Mouse (Mus musculus): Measurements from ENCODE around the gene Spindoc.

DNA sequence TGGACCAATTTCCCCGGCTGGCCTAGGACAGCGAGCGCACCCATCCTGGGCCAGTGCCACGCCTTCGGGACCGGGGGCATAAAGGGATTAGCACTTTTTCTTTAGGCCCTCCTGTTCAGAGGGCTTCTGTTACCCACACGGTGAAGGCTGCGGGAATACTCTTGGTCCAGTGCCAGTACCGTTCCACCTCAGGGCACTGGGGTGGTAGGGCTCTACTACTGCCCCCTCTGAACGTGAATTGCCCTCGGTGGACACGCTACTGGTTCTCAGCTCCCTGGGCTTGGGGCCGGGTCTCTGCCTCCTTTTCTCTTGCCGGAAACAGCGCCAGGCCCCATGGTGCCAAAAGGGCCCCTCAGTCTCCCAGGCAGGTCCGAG, 40.8 kb upstream of the Spindoc start:
- TF ChIP-seq CTCF (IDR thresholded peaks at IDR 0.05; ENCODE audit: insufficient read depth, low read depth, low read length), result no peak
- TF ChIP-seq POLR2A (IDR thresholded peaks at IDR 0.05; ENCODE audit: insufficient read depth, low read depth, low read length), result no peak
